8 mouse cellular contexts compared by ENCODE assay signal in genomic region chr7:55793952-55794603, GRCm38 (mm10). TPM values are rescaled to one million over a fixed set of nuclear protein-coding genes. Genes with fewer than 3 reads are reported as not detected.
DNase-seq lines count a peak whose midpoint lies in the region; ATAC-seq and TF ChIP-seq lines count a peak whose summit lies in the region.

Gene Tubgcp5, plus strand, starts transcription at chr7:55794154.

- peak; percentile 95; the same call in 1 of the 2 replicates for TF ChIP-seq POLR2A in brain, embryonic 14.5 days (IDR thresholded peaks at IDR 0.05; ENCODE audit: borderline replicate concordance, extremely low read depth, insufficient read depth, insufficient read length, poor library complexity, severe bottlenecking)
- TF ChIP-seq POLR2A in liver, adult 2 months (IDR thresholded peaks at IDR 0.05; ENCODE audit: extremely low read depth, insufficient read depth, low read length): peak; percentile 61; the same call in 1 of the 2 replicates
- peak; percentile 98 for TF ChIP-seq POLR2A in myocyte (IDR thresholded peaks at IDR 0.05; ENCODE audit: insufficient read length, low read depth)

- H3K27me3 ChIP-seq in C2C12 (ENCODE audit: control insufficient read depth, insufficient read depth, insufficient read length) (no peaks in the 10 kb centered on the region), myocyte (ENCODE audit: control insufficient read depth, insufficient read depth, insufficient read length) (no peaks in the 10 kb centered on the region)
- H3K27me3 ChIP-seq in erythroblast, embryonic 14.5 days (ENCODE audit: control insufficient read depth): no peaks in the 10 kb centered on the region
- no peaks in the 10 kb centered on the region for H3K27me3 ChIP-seq in heart, embryonic 11.5 days (ENCODE audit: control insufficient read depth, insufficient read depth, low read length)
- H3K27me3 ChIP-seq in kidney, embryonic 16.5 days (ENCODE audit: insufficient read depth, low read length): no peaks in the 10 kb centered on the region
- H3K27me3 ChIP-seq in liver, adult 2 months (ENCODE audit: control insufficient read depth, insufficient read depth, low read length): no peaks in the 10 kb centered on the region
- H3K27me3 ChIP-seq in splenic B cell, adult 2 months (ENCODE audit: control insufficient read depth, insufficient read depth, low read length, poor library complexity, severe bottlenecking): no peaks in the 10 kb centered on the region

- peak; percentile 97 for ATAC-seq in heart, embryonic 11.5 days (replicated peaks; ENCODE audit: insufficient number of reproducible peaks, low FRiP score, low TSS enrichment)
- peak; percentile 99 for ATAC-seq in kidney, embryonic 16.5 days (ENCODE audit: low FRiP score, low TSS enrichment)

- H3K79me2 ChIP-seq in C2C12 (ENCODE audit: control insufficient read depth, insufficient read depth) (peaks cover 29% of the 10 kb centered on the region), myocyte (ENCODE audit: control insufficient read depth, insufficient read depth) (peaks cover 15% of the 10 kb centered on the region)
- H3K79me2 ChIP-seq in liver, adult 2 months (ENCODE audit: control insufficient read depth, insufficient read depth, low read length): 0 out of 2 replicates have a peak, but pooled peaks cover 5% of the 10 kb centered on the region

- peak within 1 kb of the TSS; percentile 88 for H3K9ac ChIP-seq in heart, embryonic 11.5 days (ENCODE audit: low read depth, low read length)
- peak within 1 kb of the TSS; percentile 94 for H3K9ac ChIP-seq in kidney, embryonic 16.5 days (replicated peaks; ENCODE audit: low read length)
- peak within 1 kb of the TSS; percentile 89 for H3K9ac ChIP-seq in liver, adult 2 months (ENCODE audit: low read depth, low read length)

- no peak for TF ChIP-seq CTCF in C2C12 (IDR thresholded peaks at IDR 0.05; ENCODE audit: control insufficient read depth, insufficient read depth, insufficient read length)
- TF ChIP-seq CTCF in brain, embryonic 14.5 days (IDR thresholded peaks at IDR 0.05; ENCODE audit: borderline replicate concordance, extremely low read depth, insufficient read depth, insufficient read length): no peak
- no peak for TF ChIP-seq CTCF in liver, adult 2 months (IDR thresholded peaks at IDR 0.05; ENCODE audit: low read depth, low read length)

- H3K4me3 ChIP-seq in C2C12 (ENCODE audit: insufficient read depth, poor library complexity, severe bottlenecking) (peak within 1 kb of the TSS; percentile 51), myocyte (peak within 1 kb of the TSS; percentile 65)
- peak within 1 kb of the TSS; percentile 83 for H3K4me3 ChIP-seq in erythroblast, embryonic 14.5 days (replicated peaks)
- H3K4me3 ChIP-seq in heart, embryonic 11.5 days (ENCODE audit: low read depth, low read length): peak within 1 kb of the TSS; percentile 74
- H3K4me3 ChIP-seq in kidney, embryonic 16.5 days (ENCODE audit: low read length): peak within 1 kb of the TSS; percentile 91
- peak within 1 kb of the TSS; percentile 90 for H3K4me3 ChIP-seq in liver, adult 2 months (ENCODE audit: insufficient read depth, low read depth, low read length)

- peak within 1 kb of the TSS; percentile 66 for H3K4me2 ChIP-seq in heart, embryonic 11.5 days
- peak within 1 kb of the TSS; percentile 70 for H3K4me2 ChIP-seq in kidney, embryonic 16.5 days (replicated peaks; ENCODE audit: low read depth, low read length)
- H3K4me2 ChIP-seq in myocyte (ENCODE audit: low read depth): peak within 1 kb of the TSS; percentile 76

- peaks cover 31% of the 10 kb centered on the region for H3K4me1 ChIP-seq in erythroblast, embryonic 14.5 days (ENCODE audit: control insufficient read depth)
- H3K4me1 ChIP-seq in heart, embryonic 11.5 days (ENCODE audit: control insufficient read depth, insufficient read depth, low read length): peaks cover 5% of the 10 kb centered on the region; the same call in 1 of the 2 replicates
- H3K4me1 ChIP-seq in kidney, embryonic 16.5 days (ENCODE audit: insufficient read depth, low read length): peaks cover 7% of the 10 kb centered on the region
- peaks cover 4% of the 10 kb centered on the region; the same call in 1 of the 2 replicates for H3K4me1 ChIP-seq in liver, adult 2 months (ENCODE audit: control insufficient read depth, insufficient read depth, low read length)

- DNase-seq in brain, embryonic 14.5 days (ENCODE audit: low read depth): peak; percentile 99
- peak; percentile 86 for DNase-seq in liver, adult 2 months (ENCODE audit: extremely low read depth, low read depth, low spot score)
- DNase-seq in splenic B cell, adult 2 months (ENCODE audit: low read depth, low spot score): peak; percentile 96

- H3K27ac ChIP-seq in heart, embryonic 11.5 days (ENCODE audit: low read depth, low read length): peak within 1 kb of the TSS; percentile 73
- H3K27ac ChIP-seq in kidney, embryonic 16.5 days (ENCODE audit: low read length): peak within 1 kb of the TSS; percentile 57; the same call in 1 of the 2 replicates
- H3K27ac ChIP-seq in liver, adult 2 months (replicated peaks; ENCODE audit: insufficient read depth, low read depth, low read length): no peak within 1 kb of the TSS

- H3K9me3 ChIP-seq in erythroblast, embryonic 14.5 days (ENCODE audit: control insufficient read depth, low read length): no peaks in the 10 kb centered on the region
- no peaks in the 10 kb centered on the region for H3K9me3 ChIP-seq in heart, embryonic 11.5 days (replicated peaks; ENCODE audit: control insufficient read depth, low read length)
- H3K9me3 ChIP-seq in kidney, embryonic 16.5 days (ENCODE audit: low read length): no peaks in the 10 kb centered on the region

- H3ac ChIP-seq in C2C12 (ENCODE audit: control insufficient read depth, insufficient read length, low read depth) (peak within 1 kb of the TSS; percentile 79), myocyte (ENCODE audit: control insufficient read depth, insufficient read length) (peak within 1 kb of the TSS; percentile 33)

- peaks cover 14% of the 10 kb centered on the region for H3K79me3 ChIP-seq in C2C12 (ENCODE audit: low read depth)

- under 1% methylated on average over 51 of the region's 51 CpGs for WGBS in heart, embryonic 11.5 days (ENCODE audit: insufficient replicate concordance)
- WGBS in kidney, embryonic 16.5 days: under 1% methylated on average over 51 of the region's 51 CpGs
- under 1% methylated on average over 51 of the region's 51 CpGs for WGBS in liver, adult 2 months

- peaks cover 28% of the 10 kb centered on the region for H3K36me3 ChIP-seq in C2C12 (ENCODE audit: control insufficient read depth, insufficient read depth)
- peaks cover 30% of the 10 kb centered on the region for H3K36me3 ChIP-seq in erythroblast, embryonic 14.5 days (ENCODE audit: control insufficient read depth)
- peaks cover 17% of the 10 kb centered on the region for H3K36me3 ChIP-seq in heart, embryonic 11.5 days (ENCODE audit: control insufficient read depth, insufficient read depth, low read length)
- H3K36me3 ChIP-seq in kidney, embryonic 16.5 days (ENCODE audit: insufficient read depth, low read length): peaks cover 20% of the 10 kb centered on the region
- H3K36me3 ChIP-seq in liver, adult 2 months (ENCODE audit: control insufficient read depth, insufficient read depth, low read length): peaks cover 14% of the 10 kb centered on the region; the same call in 1 of the 2 replicates
- peaks cover 15% of the 10 kb centered on the region for H3K36me3 ChIP-seq in myocyte (ENCODE audit: control insufficient read depth, insufficient read depth)
- H3K36me3 ChIP-seq in splenic B cell, adult 2 months (ENCODE audit: control insufficient read depth, insufficient read depth, low read length, poor library complexity, severe bottlenecking): peaks cover 10% of the 10 kb centered on the region; the same call in 1 of the 2 replicates

TF ChIP-seq in C2C12, 6 proteins besides CTCF, POLR2A, EP300 and RAD21:
- TF ChIP-seq USF1 (IDR thresholded peaks at IDR 0.05; ENCODE audit: low read depth) (no peak), MAX (IDR thresholded peaks at IDR 0.05) (no peak), MYOD1 (IDR thresholded peaks at IDR 0.05; ENCODE audit: control insufficient read depth, insufficient read length, low read depth) (no peak), MYOG (IDR thresholded peaks at IDR 0.05; ENCODE audit: control insufficient read depth, extremely low read depth, insufficient read length) (no peak), FOSL1 (IDR thresholded peaks at IDR 0.05; ENCODE audit: insufficient read depth, low read length, poor library complexity, severe bottlenecking) (no peak)
TF ChIP-seq in C2C12: peak in this region for 0.

TF ChIP-seq in myocyte, 11 proteins besides CTCF, POLR2A, EP300 and RAD21:
- TF ChIP-seq E2F4 (IDR thresholded peaks at IDR 0.05; ENCODE audit: insufficient read depth): no peak
- TF ChIP-seq POLR2AphosphoS2 (IDR thresholded peaks at IDR 0.05; ENCODE audit: insufficient read length, low read depth): peak; percentile 92

RNA-seq across cellular contexts. Expression of gene Tubgcp5, which starts in this region (rescaled TPM):
- polyA plus RNA-seq in C2C12 (2012; fragmentation: generic; extraction: Trizol) (3.6 TPM), myocyte (2012; fragmentation: generic; extraction: Trizol) (2.3 TPM)
- 22.4 and 23.0 TPM in 2 replicates for polyA plus RNA-seq in brain, embryonic 14.5 days (2012; rRNA removed)
- 0.03 and 0.04 TPM in 2 replicates for polyA plus RNA-seq in erythroblast, embryonic 14.5 days (2012)
- 16.9 and 22.5 TPM in 2 replicates for polyA plus RNA-seq in heart, embryonic 11.5 days (2014; fragmentation: Nextera tagmentation; extraction: Ambion mirVana)
- polyA plus RNA-seq in kidney, embryonic 16.5 days (2015; fragmentation: Nextera tagmentation; extraction: Ambion mirVana): 27.6 and 36.4 TPM in 2 replicates
- total RNA-seq in liver, adult 2 months (2014; rRNA removed): 3.6 and 5.1 TPM in 2 replicates
- polyA plus RNA-seq in liver, adult 2 months (2012; rRNA removed): 1.2 and 1.5 TPM in 2 replicates
